Mouse (Mus musculus): ENCODE measurements around the gene Hhip. TPM values are rescaled to one million over a fixed set of nuclear protein-coding genes. Genes with fewer than 3 reads are reported as not detected.

Gene Hhip
- total RNA-seq (2021) = under 1 TPM; 0.42 to 0.48 TPM
- long read RNA-seq, experiment 1, full-length matches to known transcripts = 1 of 2 reads
- long read RNA-seq, experiment 1, partial matches to known transcripts = 0 of 2 reads
- long read RNA-seq, experiment 1, other reads (novel, unspliced or antisense) = 1 of 2 reads
- long read RNA-seq, experiment 2 = 0 reads

- intact Hi-C loops (cut with DNase I) = no loop called here
- peak in 1 of 2 experiments; percentile 7 for DNase-seq
These were observed at the start of gene Hhip for GRCm38 (mm10) chr8:80057198-80058174. Hhip (minus strand) TSS chr8:80058006.

- no peak for DNase-seq
- intact Hi-C loops (cut with DNase I) = no loop called here
These were observed 29.2 kb upstream of the Hhip start for GRCm38 (mm10) chr8:80087021-80087420.

GRCm38 (mm10) chr8:80058193-80058592 lies 387 bp upstream of the Hhip start:
- intact Hi-C loops (cut with DNase I) = no loop called here
- no peak for DNase-seq

GRCm38 (mm10) chr8:80056331-80057070 lies 1.3 kb downstream of the Hhip start:
- intact Hi-C loops (cut with DNase I) = no loop called here

GRCm38 (mm10) chr8:80055777-80056176 lies 2.0 kb downstream of the Hhip start:
- no peak for DNase-seq
- intact Hi-C loops (cut with DNase I) = no loop called here

More at GRCm38 (mm10) chr8:80056331-80057070, 1.3 kb downstream of the Hhip start:
- no peak for DNase-seq

- DNase-seq = no peak
- intact Hi-C loops (cut with DNase I) = no loop called here
These were observed 2.7 kb downstream of the Hhip start for GRCm38 (mm10) chr8:80055094-80055493.

DNA sequence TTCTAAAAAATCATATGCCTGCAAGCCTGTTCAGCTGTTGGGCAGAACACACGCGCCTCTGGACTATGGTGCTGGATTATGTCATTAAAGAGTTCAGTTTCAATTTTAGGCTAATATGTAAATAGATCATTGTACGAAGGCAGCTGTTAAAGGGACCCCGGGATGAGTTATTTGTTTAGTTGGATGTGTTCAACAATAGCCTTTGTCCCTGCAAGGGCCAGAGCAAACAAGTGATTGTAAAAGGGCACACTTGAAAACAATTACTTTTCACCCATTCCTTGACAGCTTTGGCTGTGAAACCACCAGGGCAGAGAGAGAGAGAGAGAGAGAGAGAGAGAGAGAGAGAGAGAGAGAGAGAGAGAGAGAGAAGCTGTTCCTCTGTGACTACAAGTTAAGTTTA lies 3.6 kb downstream of the Hhip start:
- intact Hi-C loops (cut with DNase I) = no loop called here
- DNase-seq = no peak

GRCm38 (mm10) chr8:80052838-80053237 lies 5.0 kb downstream of the Hhip start:
- intact Hi-C loops (cut with DNase I) = no loop called here
- DNase-seq = no peak

DNA sequence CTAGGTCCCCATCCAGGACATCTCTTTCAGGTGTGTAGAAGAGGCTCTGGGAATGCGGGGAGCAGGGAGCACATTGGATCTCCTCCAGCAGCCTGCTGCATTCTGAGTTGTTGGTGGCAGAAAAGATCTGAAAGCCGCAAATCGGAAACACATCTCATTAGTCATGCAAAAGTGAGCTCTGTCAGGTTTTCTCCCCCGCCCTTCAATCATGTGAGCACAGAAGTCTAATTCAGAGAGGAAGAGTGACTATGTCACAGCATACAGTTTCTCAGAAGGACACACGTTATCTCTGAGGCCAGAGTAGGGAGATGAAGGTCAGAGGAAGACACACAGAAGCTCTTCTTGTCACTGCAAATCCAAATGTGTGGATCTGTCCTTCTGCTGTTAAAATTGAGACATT lies 6.3 kb downstream of the Hhip start:
- DNase-seq = no peak
- intact Hi-C loops (cut with DNase I) = no loop called here

GRCm38 (mm10) chr8:80049256-80050005 lies 8.4 kb downstream of the Hhip start:
- DNase-seq = no peak
- intact Hi-C loops (cut with DNase I) = no loop called here

DNA sequence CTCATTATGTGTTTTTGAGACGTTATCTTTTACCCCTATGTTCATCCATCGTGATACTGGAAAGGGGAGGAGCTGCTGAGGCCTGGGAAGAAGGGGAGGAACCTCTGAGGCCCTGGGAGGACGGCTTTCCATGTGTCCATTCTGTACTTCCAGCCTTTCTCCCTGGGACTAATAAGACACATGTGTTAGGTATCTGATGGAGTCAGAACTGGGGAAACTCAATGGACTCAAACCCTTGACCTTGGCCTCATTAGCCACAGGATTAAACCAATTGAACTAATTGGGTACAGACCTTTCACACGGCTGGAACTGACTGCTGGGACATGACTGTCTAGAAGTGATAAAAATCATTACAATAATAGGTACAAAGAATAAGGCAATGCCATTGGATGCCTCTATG lies 9.6 kb downstream of the Hhip start:
- no peak for DNase-seq
- intact Hi-C loops (cut with DNase I) = no loop called here

DNA sequence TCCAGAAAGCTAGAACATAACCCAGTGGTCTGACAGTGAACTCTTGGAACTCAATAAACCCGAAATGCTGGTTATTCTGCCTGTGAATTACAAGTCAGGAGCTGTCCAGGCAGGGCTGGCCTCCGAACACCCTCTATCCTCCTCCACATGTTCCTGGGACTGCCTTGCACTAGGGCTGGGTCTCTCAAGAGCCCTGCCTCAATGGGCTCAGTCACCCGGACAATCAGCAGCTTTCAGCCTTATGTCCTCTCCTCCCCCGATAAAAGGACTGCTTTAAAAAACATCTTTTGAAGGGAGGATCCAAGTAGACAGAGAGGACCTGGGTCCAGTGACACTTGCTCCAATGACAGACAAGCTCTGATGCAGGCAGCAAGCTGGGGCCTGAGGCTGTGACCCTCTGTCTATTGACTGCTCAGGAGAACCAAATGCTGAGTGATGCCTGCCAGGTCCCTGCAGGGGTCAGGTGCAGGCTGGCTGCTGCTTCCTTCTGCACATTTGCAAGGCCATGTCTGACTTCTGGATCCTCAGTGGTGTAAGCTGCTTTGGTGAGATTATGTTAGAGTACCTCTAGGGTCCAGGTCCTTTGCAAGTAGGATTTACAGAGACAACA lies 20.1 kb downstream of the Hhip start:
- intact Hi-C loops (cut with DNase I) = no loop called here
- DNase-seq = no peak

GRCm38 (mm10) chr8:80032604-80033003 lies 25.2 kb downstream of the Hhip start:
- intact Hi-C loops (cut with DNase I) = no loop called here
- no peak for DNase-seq

DNA sequence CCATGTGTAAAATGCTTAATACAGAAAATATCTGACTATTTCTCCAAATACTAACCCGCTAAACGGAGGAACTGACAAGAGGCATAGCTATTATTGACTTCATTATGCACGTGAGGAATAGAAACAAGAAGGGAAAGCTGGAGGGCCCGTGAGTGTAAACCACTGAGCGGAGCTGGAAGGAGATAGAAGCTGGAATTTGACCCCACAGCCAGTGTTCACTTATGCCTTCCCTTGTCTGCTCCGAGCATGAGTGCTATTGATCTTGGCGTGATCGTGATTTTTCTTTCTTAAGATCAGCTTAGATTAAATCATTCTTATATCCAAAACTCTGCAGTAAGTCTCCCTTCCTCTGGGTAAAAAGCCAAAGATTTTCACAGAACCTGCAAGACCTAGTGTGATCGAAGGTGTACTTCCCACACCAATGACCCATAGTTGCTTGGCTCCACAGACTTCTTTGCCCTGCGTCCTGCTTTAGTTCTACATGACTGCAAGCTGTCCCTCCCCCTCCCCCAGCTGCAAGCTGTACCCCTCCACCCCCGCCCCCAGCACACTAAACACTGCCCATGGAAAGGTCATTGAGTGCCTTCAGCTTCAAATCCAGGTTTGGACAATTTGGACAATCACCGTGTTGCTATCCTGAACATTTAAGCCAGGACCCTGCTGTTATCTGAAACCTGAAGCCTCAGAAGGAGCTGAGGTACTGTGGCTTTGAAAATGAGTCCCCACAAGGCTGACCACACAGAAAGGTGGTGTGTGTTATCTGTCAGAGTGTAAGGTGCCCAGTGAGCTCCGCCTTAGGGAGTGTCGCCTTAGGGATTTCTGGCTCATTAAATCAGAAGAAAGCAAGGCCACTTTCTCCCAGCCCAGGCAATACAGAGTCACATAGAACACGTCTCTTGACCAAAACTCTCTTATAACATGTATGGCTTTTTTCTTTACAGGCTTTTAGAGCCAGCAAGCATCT lies 26.2 kb downstream of the Hhip start:
- intact Hi-C loops (cut with DNase I) = no loop called here
- no peak for DNase-seq

DNA sequence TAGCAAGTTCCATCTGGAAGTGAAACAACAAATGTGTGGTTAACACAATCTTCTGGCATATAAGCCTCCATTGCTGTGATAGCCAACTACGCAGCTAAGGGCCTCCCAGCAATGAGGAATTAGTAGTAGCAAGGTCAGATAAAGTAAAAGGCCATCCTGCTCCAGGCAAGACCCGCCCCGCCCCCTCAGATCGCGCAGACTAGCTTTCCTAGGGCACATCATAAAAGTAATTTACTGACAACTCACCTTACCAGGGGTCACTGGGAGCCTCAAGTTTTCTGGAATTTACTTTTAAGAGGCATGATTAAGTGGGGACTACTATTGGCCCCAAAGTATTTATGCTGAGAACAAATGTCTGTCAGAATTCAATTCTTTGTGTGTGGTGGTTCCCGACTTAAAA lies 28.2 kb downstream of the Hhip start:
- no peak for DNase-seq
- intact Hi-C loops (cut with DNase I) = no loop called here

GRCm38 (mm10) chr8:80020469-80020868 lies 37.3 kb downstream of the Hhip start:
- intact Hi-C loops (cut with DNase I) = no loop called here

DNA sequence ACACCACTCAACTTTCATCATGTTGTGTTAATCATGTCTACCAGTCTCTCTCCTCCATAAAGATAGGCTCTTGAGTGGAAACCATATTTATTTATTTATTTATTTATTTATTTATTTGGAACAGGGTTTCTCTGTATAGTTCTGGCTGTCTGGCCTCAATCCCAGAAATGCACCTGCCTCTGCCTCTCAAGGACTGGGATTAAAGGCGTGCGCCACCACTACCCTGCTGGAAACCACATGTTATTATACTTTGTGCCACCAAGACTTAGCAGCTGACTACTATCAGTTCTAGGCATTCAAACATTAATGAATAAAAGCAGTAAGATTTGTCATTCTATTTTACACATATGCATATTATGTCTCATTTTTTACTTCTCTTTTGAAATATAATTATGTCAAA lies 42.0 kb downstream of the Hhip start:
- intact Hi-C loops (cut with DNase I) = no loop called here
- no peak for DNase-seq

More at GRCm38 (mm10) chr8:80020469-80020868, 37.3 kb downstream of the Hhip start:
- DNase-seq = no peak

- DNase-seq = no peak
- intact Hi-C loops (cut with DNase I) = no loop called here
These were observed 53.4 kb downstream of the Hhip start for GRCm38 (mm10) chr8:80004421-80004820.

- intact Hi-C loops (cut with DNase I) = no loop called here
- DNase-seq = no peak
These were observed 55.5 kb downstream of the Hhip start for GRCm38 (mm10) chr8:80002313-80002712.

Data from gastrocnemius, postnatal 36 days (tissue).